In the genomic region with DNA sequence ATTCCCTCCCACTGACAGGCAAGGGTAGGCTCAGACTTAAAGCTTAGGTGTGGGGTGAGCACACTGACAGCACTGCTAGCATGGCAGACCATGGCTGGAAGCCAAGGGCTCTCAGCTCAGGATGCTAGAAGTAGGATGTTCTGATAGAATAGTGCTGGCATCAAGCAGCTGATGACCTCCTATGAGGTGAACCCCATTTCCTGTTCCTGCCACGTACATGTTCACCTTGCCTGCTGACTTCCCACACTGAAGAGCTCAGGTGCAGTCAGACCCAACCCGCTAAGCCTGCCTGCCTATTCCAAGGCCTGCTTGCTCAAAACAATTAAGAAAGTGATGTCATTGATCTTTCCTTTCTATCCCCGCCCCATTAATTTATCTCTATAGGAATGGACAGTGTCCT, we compare ENCODE assay signal across 3 mouse cellular contexts. TPM values are rescaled to one million over a fixed set of nuclear protein-coding genes. Genes with fewer than 3 reads are reported as not detected.
"Had no signal": no experiment of that assay in that cellular context is flagged by ENCODE, and none has a peak within 500 bp of the region (broad histone marks: within the 10 kb centered on the region; RNA-seq: fewer than 3 reads in every experiment).

No protein-coding gene starts in this region.

RNA-seq across cellular contexts. Expression of gene Bcl2a1d, which starts 42.3 kb away (rescaled TPM):
- polyA plus RNA-seq: neural tube, embryonic 15.5 days; stomach, embryonic 16.5 days; testis, adult 2 months had no signal
